Mouse (Mus musculus) ES-E14 (cell line): ENCODE measurements at regions not wholly inside any gene's neighbourhood (a gene's known extent, or its start where the extent isn't known, plus 50 kb on each side); places are given as distances from the start of the nearest gene placed in this dataset.

Experiments
- DNase-seq: peaks from one replicate; pipeline ENCODE4 v3.0.0-alpha.2; 2013; ENCODE audit warnings: low read depth, low spot score
- H3K27ac ChIP-seq: 2 replicates; pipeline ENCODE4 v1.5.1; 2012; ENCODE audit warnings: low read depth, mild to moderate bottlenecking, low read length, moderate library complexity, mixed read lengths; ENCODE audit not compliant: poor library complexity, insufficient read depth, severe bottlenecking
- H3K36me3 ChIP-seq: 2 replicates; pipeline ENCODE4 v1.6.1; 2012; ENCODE audit warnings: mild to moderate bottlenecking, low read length, moderate library complexity, mixed read lengths; ENCODE audit not compliant: control insufficient read depth, poor library complexity, insufficient read depth, severe bottlenecking
- H3K4me1 ChIP-seq, 2 experiments: fragments of 150-350 bp in 1 of 2; sonication (generic) in 1 of 2; 2 replicates each; pipeline ENCODE4 v1.6.1; 2012; ENCODE audit warnings: low read length in 2 of 2, mild to moderate bottlenecking in 1 of 2, mixed read lengths in 1 of 2; ENCODE audit not compliant: control insufficient read depth in 2 of 2, insufficient read depth in 2 of 2, poor library complexity in 1 of 2
- H3K4me3 ChIP-seq, 2 experiments: fragments of 150-350 bp in 1 of 2; sonication (generic) in 1 of 2; 2 replicates each; pipeline ENCODE4 v1.5.1; 2012; ENCODE audit warnings: low read length in 2 of 2, low read depth in 1 of 2, mild to moderate bottlenecking in 1 of 2, mixed read lengths in 1 of 2; ENCODE audit not compliant: insufficient read depth in 1 of 2, poor library complexity in 1 of 2, severe bottlenecking in 1 of 2
- H3K9ac ChIP-seq: 2 replicates; pipeline ENCODE4 v1.6.1; 2012; ENCODE audit warnings: low read depth, mild to moderate bottlenecking, low read length, mixed read lengths; ENCODE audit not compliant: poor library complexity, insufficient read depth, severe bottlenecking
- H3K9me3 ChIP-seq: fragments of 150-350 bp; sonication (generic); 2 replicates; pipeline ENCODE4 v1.6.1; 2012; ENCODE audit warnings: low read depth, mild to moderate bottlenecking, low read length; ENCODE audit not compliant: control insufficient read depth, insufficient read depth
- CHD2 ChIP-seq: IDR thresholded peaks from 2 replicates; pipeline ENCODE4 v1.6.1; 2014; ENCODE audit warnings: mild to moderate bottlenecking, low read depth, low read length, inconsistent platforms
- HCFC1 ChIP-seq: IDR thresholded peaks from 2 replicates; pipeline ENCODE4 v1.6.1; 2012; ENCODE audit warnings: low read length, inconsistent platforms, borderline replicate concordance; ENCODE audit not compliant: insufficient read depth
- MAFK ChIP-seq: IDR thresholded peaks from 2 replicates; pipeline ENCODE4 v1.6.1; 2014; ENCODE audit warnings: mild to moderate bottlenecking, low read depth, low read length, inconsistent platforms; ENCODE audit not compliant: insufficient read depth
- ZC3H11A ChIP-seq: IDR thresholded peaks from 2 replicates; pipeline ENCODE4 v1.6.1; 2012; ENCODE audit warnings: low read depth, mild to moderate bottlenecking, inconsistent platforms, low read length, borderline replicate concordance
- ZNF384 ChIP-seq: IDR thresholded peaks from 2 replicates; pipeline ENCODE4 v1.6.1; 2012; ENCODE audit warnings: low read depth, low read length, inconsistent platforms
- in situ Hi-C, 2 experiments: fragments of 600-800 bp; cut with MboI; formaldehyde crosslinking; loops; one replicate each; pipeline ENCODE4 v1.15.1; 2025; ENCODE audit warnings: low sequenced_read_pairs in 2 of 2, inconsistent platforms in 1 of 2; ENCODE audit not compliant: unreplicated experiment in 2 of 2

GRCm38 (mm10) chr2:159997395-159997794 is 336.6 kb downstream of the Gm826 start:
- Histone ChIP-seq H3K4me3 (no peak overlapping the region), H3K9me3 (no peaks in the 10 kb centered on the region), H3K36me3 (no peaks in the 10 kb centered on the region), H3K9ac (no peak overlapping the region), H3K27ac (no peak overlapping the region), H3K4me1 (no peaks in the 10 kb centered on the region; a peak in 1 of 4 replicates)
- in situ Hi-C loops, result no loop called here
- DNase-seq, result no peak
- TF ChIP-seq ZC3H11A, result no peak
- TF ChIP-seq CHD2, result no peak
- no peak for TF ChIP-seq HCFC1
- TF ChIP-seq ZNF384, result no peak
- no peak for TF ChIP-seq MAFK

- Histone ChIP-seq H3K4me1 (no peaks in the 10 kb centered on the region; a peak in 1 of 4 replicates), H3K36me3 (no peaks in the 10 kb centered on the region), H3K27ac (no peak overlapping the region), H3K9me3 (no peaks in the 10 kb centered on the region), H3K4me3 (no peak overlapping the region), H3K9ac (no peak overlapping the region)
- TF ChIP-seq MAFK (no peak), HCFC1 (no peak), ZC3H11A (no peak), CHD2 (no peak), ZNF384 (no peak)
- no peak for DNase-seq
- in situ Hi-C loops, result no loop called here
Observed at GRCm38 (mm10) chr2:159994490-159994889, 339.5 kb downstream of the Gm826 start.

GRCm38 (mm10) chr2:159986719-159987118 is 347.2 kb downstream of the Gm826 start:
- H3K9ac ChIP-seq, result no peak overlapping the region
- no peak overlapping the region for H3K27ac ChIP-seq
- in situ Hi-C loops, result no loop called here
- no peaks in the 10 kb centered on the region for H3K9me3 ChIP-seq
- no peaks in the 10 kb centered on the region for H3K36me3 ChIP-seq
- TF ChIP-seq CHD2 (no peak), MAFK (no peak), ZC3H11A (no peak)
- H3K4me3 ChIP-seq, result no peak overlapping the region
- no peak for DNase-seq
- H3K4me1 ChIP-seq, result no peaks in the 10 kb centered on the region

GRCm38 (mm10) chr2:159981694-159982093 is 352.3 kb downstream of the Gm826 start:
- Histone ChIP-seq H3K4me1 (no peaks in the 10 kb centered on the region), H3K27ac (no peak overlapping the region), H3K9ac (no peak overlapping the region), H3K4me3 (no peak overlapping the region), H3K9me3 (no peaks in the 10 kb centered on the region), H3K36me3 (no peaks in the 10 kb centered on the region)
- in situ Hi-C loops, result no loop called here
- DNase-seq, result no peak
- no peak for TF ChIP-seq CHD2
- TF ChIP-seq MAFK, result no peak
- no peak for TF ChIP-seq HCFC1
- TF ChIP-seq ZNF384, result no peak
- TF ChIP-seq ZC3H11A, result no peak

GRCm38 (mm10) chr2:159950369-159950768 is 383.6 kb downstream of the Gm826 start:
- TF ChIP-seq ZC3H11A (no peak), CHD2 (no peak), HCFC1 (no peak), ZNF384 (no peak), MAFK (no peak)
- Histone ChIP-seq H3K9me3 (no peaks in the 10 kb centered on the region), H3K27ac (no peak overlapping the region), H3K4me3 (no peak overlapping the region), H3K9ac (no peak overlapping the region), H3K4me1 (no peaks in the 10 kb centered on the region), H3K36me3 (no peaks in the 10 kb centered on the region)
- in situ Hi-C loops, result no loop called here
- no peak for DNase-seq
